Mouse (Mus musculus) stomach, postnatal 0 days (tissue): ENCODE measurements around the gene Usp16.

Experiments
- CTCF ChIP-seq: IDR thresholded peaks from 2 replicates; pipeline ENCODE4 v1.5.1; 2016; ENCODE audit warnings: antibody characterized with exemption, low read depth, mild to moderate bottlenecking, moderate library complexity
- EP300 ChIP-seq: optimal IDR thresholded peaks from 2 replicates; pipeline ENCODE3; 2016; ENCODE audit warnings: antibody characterized with exemption

DNA sequence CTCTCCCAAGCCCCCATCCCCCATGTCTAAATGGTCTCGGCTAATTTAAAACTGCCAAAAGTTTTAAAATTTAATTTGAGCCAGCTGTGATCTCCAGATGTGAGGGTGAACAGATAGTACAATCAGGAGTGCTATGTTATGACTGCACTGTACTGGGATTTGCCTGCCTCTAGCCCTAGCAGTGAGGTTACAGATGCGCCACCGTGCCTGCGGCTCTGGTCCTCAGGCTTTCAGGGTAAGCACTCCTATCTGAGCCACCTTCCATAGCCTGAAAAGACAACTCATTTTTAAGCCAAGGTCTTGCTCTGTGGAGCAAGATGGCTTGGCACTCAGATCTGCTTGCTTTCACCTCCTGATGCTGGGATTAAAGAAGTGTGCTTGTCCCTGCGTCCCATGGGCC lies 29.9 kb downstream of the Usp16 start:
- TF ChIP-seq CTCF (no peak), EP300 (no peak)
